Mouse (Mus musculus) neural tube, embryonic 15.5 days (tissue): ENCODE results near the gene Traf3ip1. TPM values are rescaled to one million over a fixed set of nuclear protein-coding genes. Genes with fewer than 3 reads are reported as not detected.
A peak's percentile ranks its signal among the peaks of the same experiment; 100 is the strongest.

Experiments used
- ATAC-seq: fragments of 200-750 bp; cut with Nextera tagmentation; 2 replicates; pipeline ENCODE4 v1.8.0; 2017; ENCODE audit warnings: mild to moderate bottlenecking, moderate TSS enrichment, moderate library complexity; ENCODE audit not compliant: low FRiP score
- H3K27ac ChIP-seq: fragments of 300-500 bp; sonication (generic); replicated peaks from 2 replicates; pipeline ENCODE4 v1.5.1; 2015; ENCODE audit warnings: mild to moderate bottlenecking, inconsistent platforms
- H3K27me3 ChIP-seq: fragments of 300-500 bp; sonication (generic); replicated peaks from 2 replicates; pipeline ENCODE4 v1.6.1; 2015; ENCODE audit warnings: inconsistent platforms
- H3K36me3 ChIP-seq: fragments of 300-500 bp; sonication (generic); 2 replicates; pipeline ENCODE4 v1.6.1; 2015; ENCODE audit warnings: inconsistent platforms
- H3K4me1 ChIP-seq: fragments of 300-500 bp; sonication (generic); 2 replicates; pipeline ENCODE4 v1.6.1; 2015; ENCODE audit warnings: inconsistent platforms
- H3K4me2 ChIP-seq: fragments of 300-500 bp; sonication (generic); 2 replicates; pipeline ENCODE4 v1.6.1; 2015; ENCODE audit warnings: inconsistent platforms, mild to moderate bottlenecking, moderate library complexity
- H3K4me3 ChIP-seq: fragments of 300-500 bp; sonication (generic); replicated peaks from 2 replicates; pipeline ENCODE4 v1.5.1; 2015; ENCODE audit warnings: mild to moderate bottlenecking, inconsistent platforms
- H3K9ac ChIP-seq: fragments of 300-500 bp; sonication (generic); replicated peaks from 2 replicates; pipeline ENCODE4 v1.6.1; 2015; ENCODE audit warnings: mild to moderate bottlenecking, inconsistent platforms
- H3K9me3 ChIP-seq: fragments of 300-500 bp; sonication (generic); replicated peaks from 2 replicates; pipeline ENCODE4 v1.6.1; 2016; ENCODE audit warnings: inconsistent platforms
- WGBS: fragments of 180-500 bp; shearing (Covaris S2); methylation state at CpG from one replicate; pipeline ENCODE4 v1.1.7; 2015; ENCODE audit warnings: mixed read lengths; 5-methylcytosine and 5-hydroxymethylcytosine counted together
- polyA plus RNA-seq: library from polyadenylated mRNA; unstranded; fragments of >200 nt; fragmentation: Nextera tagmentation; extraction: Ambion mirVana; gene quantifications from 2 replicates; pipeline ENCODE4 v1.2.1, GENCODE M21; 2015

Traf3ip1 gene
- polyA plus RNA-seq, result 10.0 and 10.3 TPM in 2 replicates

GRCm38 (mm10) chr1:91494457-91495140 lies at the start of gene Traf3ip1:
Traf3ip1 (plus strand) TSS chr1:91494647.
- H3K4me3 ChIP-seq, result peak within 1 kb of the TSS; percentile 66
- under 1% methylated on average over 78 of the region's 79 CpGs for WGBS
- H3K27me3 ChIP-seq, result no peaks in the 10 kb centered on the region
- ATAC-seq, result peak; percentile 98
- peaks cover 28% of the 10 kb centered on the region for H3K4me1 ChIP-seq
- H3K27ac ChIP-seq, result peak within 1 kb of the TSS; percentile 28; the same call in 1 of the 2 replicates
- peak within 1 kb of the TSS; percentile 74 for H3K4me2 ChIP-seq
- peaks cover 4% of the 10 kb centered on the region; the same call in 1 of the 2 replicates for H3K36me3 ChIP-seq
- H3K9ac ChIP-seq, result peak within 1 kb of the TSS; percentile 67
- H3K9me3 ChIP-seq, result no peaks in the 10 kb centered on the region

GRCm38 (mm10) chr1:91444841-91445830 lies 49.3 kb upstream of the Traf3ip1 start:
- no peaks in the 10 kb centered on the region for H3K27me3 ChIP-seq
- no peaks in the 10 kb centered on the region for H3K9me3 ChIP-seq
- H3K9ac ChIP-seq, result no peak overlapping the region
- ATAC-seq, result no peak
- H3K36me3 ChIP-seq, result peaks cover 70% of the 10 kb centered on the region
- no peak overlapping the region for H3K4me3 ChIP-seq
- WGBS, result 91% methylated on average over 17 of the region's 17 CpGs
- H3K4me2 ChIP-seq, result no peak overlapping the region
- no peak overlapping the region for H3K27ac ChIP-seq
- no peaks in the 10 kb centered on the region for H3K4me1 ChIP-seq

- Histone ChIP-seq H3K4me2 (no peak overlapping the region), H3K9ac (no peak overlapping the region), H3K36me3 (peaks cover 64% of the 10 kb centered on the region), H3K4me1 (no peaks in the 10 kb centered on the region), H3K27me3 (no peaks in the 10 kb centered on the region), H3K4me3 (no peak overlapping the region), H3K27ac (no peak overlapping the region), H3K9me3 (no peaks in the 10 kb centered on the region)
- 84% methylated on average over 8 of the region's 8 CpGs for WGBS
- ATAC-seq, result no peak
These were observed 48.4 kb upstream of the Traf3ip1 start for GRCm38 (mm10) chr1:91446060-91446459.

- Histone ChIP-seq H3K27me3 (no peaks in the 10 kb centered on the region), H3K36me3 (peaks cover 63% of the 10 kb centered on the region), H3K9ac (no peak overlapping the region), H3K4me3 (no peak overlapping the region), H3K4me2 (no peak overlapping the region), H3K9me3 (no peaks in the 10 kb centered on the region), H3K27ac (no peak overlapping the region), H3K4me1 (peaks cover 2% of the 10 kb centered on the region; the same call in 1 of the 2 replicates)
- WGBS, result 89% methylated on average over 4 of the region's 4 CpGs
- no peak for ATAC-seq
These were observed 47.9 kb upstream of the Traf3ip1 start for GRCm38 (mm10) chr1:91446511-91446910.

GRCm38 (mm10) chr1:91448688-91449087 lies 45.8 kb upstream of the Traf3ip1 start:
- Histone ChIP-seq H3K4me2 (no peak overlapping the region), H3K27ac (no peak overlapping the region), H3K36me3 (peaks cover 50% of the 10 kb centered on the region), H3K4me1 (peaks cover 5% of the 10 kb centered on the region; the same call in 1 of the 2 replicates), H3K27me3 (no peaks in the 10 kb centered on the region), H3K9me3 (no peaks in the 10 kb centered on the region), H3K9ac (no peak overlapping the region), H3K4me3 (no peak overlapping the region)
- WGBS, result 93% methylated on average over 10 of the region's 10 CpGs
- ATAC-seq, result no peak

GRCm38 (mm10) chr1:91450851-91451250 lies 43.6 kb upstream of the Traf3ip1 start:
- peaks cover 19% of the 10 kb centered on the region for H3K4me1 ChIP-seq
- H3K36me3 ChIP-seq, result peaks cover 36% of the 10 kb centered on the region
- no peaks in the 10 kb centered on the region for H3K27me3 ChIP-seq
- H3K27ac ChIP-seq, result no peak overlapping the region
- ATAC-seq, result no peak
- no peak overlapping the region for H3K4me3 ChIP-seq
- H3K4me2 ChIP-seq, result no peak overlapping the region
- H3K9ac ChIP-seq, result no peak overlapping the region
- H3K9me3 ChIP-seq, result no peaks in the 10 kb centered on the region
- WGBS, result 89% methylated on average over 5 of the region's 5 CpGs

GRCm38 (mm10) chr1:91451547-91452084 lies 42.8 kb upstream of the Traf3ip1 start:
- WGBS, result 78% methylated on average over 5 of the region's 5 CpGs
- no peak for ATAC-seq

GRCm38 (mm10) chr1:91453932-91454331 lies 40.5 kb upstream of the Traf3ip1 start:
- 85% methylated on average over 9 of the region's 9 CpGs for whole genome bisulfite sequencing
- no peak for ATAC-seq

More at GRCm38 (mm10) chr1:91451547-91452084, 42.8 kb upstream of the Traf3ip1 start:
- peaks cover 26% of the 10 kb centered on the region for H3K4me1 ChIP-seq
- H3K36me3 ChIP-seq, result peaks cover 36% of the 10 kb centered on the region
- H3K27me3 ChIP-seq, result no peaks in the 10 kb centered on the region
- H3K9ac ChIP-seq, result no peak overlapping the region
- no peaks in the 10 kb centered on the region for H3K9me3 ChIP-seq
- no peak overlapping the region for H3K4me2 ChIP-seq
- H3K4me3 ChIP-seq, result no peak overlapping the region
- no peak overlapping the region for H3K27ac ChIP-seq

GRCm38 (mm10) chr1:91454366-91454765 lies 40.1 kb upstream of the Traf3ip1 start:
- H3K27ac ChIP-seq, result no peak overlapping the region
- no peak overlapping the region for H3K4me3 ChIP-seq
- no peak for ATAC-seq
- H3K4me1 ChIP-seq, result peaks cover 48% of the 10 kb centered on the region
- no peaks in the 10 kb centered on the region for H3K9me3 ChIP-seq
- H3K27me3 ChIP-seq, result 0 out of 2 replicates have a peak, but pooled peaks cover 3% of the 10 kb centered on the region
- no peak overlapping the region for H3K9ac ChIP-seq
- H3K36me3 ChIP-seq, result peaks cover 10% of the 10 kb centered on the region
- H3K4me2 ChIP-seq, result no peak overlapping the region
- 90% methylated on average over 3 of the region's 3 CpGs for WGBS

More at GRCm38 (mm10) chr1:91453932-91454331, 40.5 kb upstream of the Traf3ip1 start:
- H3K4me2 ChIP-seq, result no peak overlapping the region
- peaks cover 48% of the 10 kb centered on the region for H3K4me1 ChIP-seq
- no peaks in the 10 kb centered on the region for H3K9me3 ChIP-seq
- H3K27me3 ChIP-seq, result 0 out of 2 replicates have a peak, but pooled peaks cover 3% of the 10 kb centered on the region
- H3K9ac ChIP-seq, result no peak overlapping the region
- peaks cover 12% of the 10 kb centered on the region for H3K36me3 ChIP-seq
- H3K27ac ChIP-seq, result no peak overlapping the region
- no peak overlapping the region for H3K4me3 ChIP-seq

- Histone ChIP-seq H3K4me1 (peaks cover 52% of the 10 kb centered on the region), H3K36me3 (peaks cover 4% of the 10 kb centered on the region), H3K27ac (peak overlapping the region; percentile 72; the same call in 1 of the 2 replicates), H3K27me3 (0 out of 2 replicates have a peak, but pooled peaks cover 3% of the 10 kb centered on the region), H3K9me3 (no peaks in the 10 kb centered on the region), H3K9ac (no peak overlapping the region), H3K4me2 (peak overlapping the region; percentile 87; the same call in 1 of the 2 replicates), H3K4me3 (no peak overlapping the region)
- WGBS, result 94% methylated on average over 3 of the region's 3 CpGs
- ATAC-seq, result no peak
These were observed 39.5 kb upstream of the Traf3ip1 start for GRCm38 (mm10) chr1:91454927-91455326.

GRCm38 (mm10) chr1:91455661-91456161 lies 38.7 kb upstream of the Traf3ip1 start:
- peak overlapping the region; percentile 87 for H3K4me2 ChIP-seq
- 0 out of 2 replicates have a peak, but pooled peaks cover 3% of the 10 kb centered on the region for H3K27me3 ChIP-seq
- H3K36me3 ChIP-seq, result no peaks in the 10 kb centered on the region
- peaks cover 58% of the 10 kb centered on the region for H3K4me1 ChIP-seq
- no peaks in the 10 kb centered on the region for H3K9me3 ChIP-seq
- no peak overlapping the region for H3K4me3 ChIP-seq
- H3K27ac ChIP-seq, result peak overlapping the region; percentile 72
- WGBS, result 28% methylated on average over 7 of the region's 7 CpGs
- 0 out of 2 replicates have a peak overlapping the region, but pooled peaks have one; percentile 17 for H3K9ac ChIP-seq
- no peak for ATAC-seq
